Mouse (Mus musculus): ENCODE measurements at regions not wholly inside any gene's neighbourhood (a gene's known extent, or its start where the extent isn't known, plus 50 kb on each side); places are given as distances from the start of the nearest gene placed in this dataset.

DNA sequence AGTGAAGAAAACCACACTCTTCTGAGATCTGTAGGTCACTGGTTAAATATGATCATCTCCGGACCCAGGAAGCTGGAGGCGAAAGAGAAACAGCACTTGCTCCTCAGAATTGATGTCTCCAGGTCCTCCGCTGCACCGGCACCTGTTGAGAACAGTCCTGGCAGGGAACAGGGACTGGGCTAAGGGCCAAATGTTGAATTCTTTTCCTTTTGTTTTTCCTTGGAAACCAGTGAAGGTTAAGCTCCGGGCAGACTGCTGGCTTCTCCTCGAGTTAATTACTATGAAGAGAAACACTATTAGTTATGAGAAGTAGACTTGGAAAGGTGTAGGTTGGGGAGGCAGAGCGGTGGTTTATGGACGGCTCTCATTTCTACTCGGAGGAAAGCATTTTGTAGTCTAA, 242.7 kb downstream of the Rngtt start:
- H3K27ac ChIP-seq (ENCODE audit: low read depth), result no peak overlapping the region; the same call in 1 of the 2 replicates
- WGBS, result 51% methylated on average over 9 of the region's 9 CpGs
- DNase-seq, result peak; percentile 61

DNA sequence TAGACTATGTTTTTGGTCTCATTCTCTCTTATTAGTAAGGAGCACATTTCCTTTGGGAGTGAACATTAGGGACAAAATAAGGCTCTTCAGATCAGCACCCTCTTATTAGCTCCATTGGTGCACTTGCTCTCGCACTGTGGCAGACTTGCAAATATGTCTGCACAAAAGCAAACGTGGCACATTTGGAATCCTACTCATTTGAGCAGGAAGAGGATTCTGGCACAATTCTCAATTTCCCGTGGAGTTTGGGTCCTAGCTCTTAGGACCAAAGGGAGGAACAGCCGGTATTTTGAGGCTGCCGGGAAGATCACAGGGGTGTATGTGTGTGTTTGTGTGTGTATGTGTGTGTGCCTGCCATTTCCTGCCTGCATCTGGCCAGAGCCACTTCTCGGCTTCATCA, 244.5 kb downstream of the Rngtt start:
- 29% methylated on average over 6 of the region's 6 CpGs for WGBS
- TF ChIP-seq CTCF (IDR thresholded peaks at IDR 0.05; ENCODE audit: low read depth), result no peak
- H3K9me3 ChIP-seq (ENCODE audit: low read depth, low read length), result no peaks in the 10 kb centered on the region
- no peak overlapping the region for H3K9ac ChIP-seq
- H3K36me3 ChIP-seq (ENCODE audit: insufficient read depth), result no peaks in the 10 kb centered on the region
- no peak overlapping the region for H3K4me2 ChIP-seq
- H3K27me3 ChIP-seq (ENCODE audit: insufficient read depth, low read length), result peaks cover 6% of the 10 kb centered on the region; the same call in 1 of the 2 replicates
- no peak overlapping the region for H3K27ac ChIP-seq (ENCODE audit: low read depth)
- 0 out of 2 replicates have a peak, but pooled peaks cover 4% of the 10 kb centered on the region for H3K4me1 ChIP-seq (ENCODE audit: insufficient read depth)
- no peak overlapping the region for H3K4me3 ChIP-seq (ENCODE audit: low read depth, low read length)
- ATAC-seq (ENCODE audit: insufficient read depth) (no peak), DNase-seq (no peak)

More for the DNA sequence above, 242.7 kb downstream of the Rngtt start:
- peaks cover 6% of the 10 kb centered on the region; the same call in 1 of the 2 replicates for H3K27me3 ChIP-seq (ENCODE audit: insufficient read depth, low read length)
- TF ChIP-seq CTCF (IDR thresholded peaks at IDR 0.05; ENCODE audit: low read depth), result no peak
- ATAC-seq (ENCODE audit: insufficient read depth), result no peak
- H3K36me3 ChIP-seq (ENCODE audit: insufficient read depth), result no peaks in the 10 kb centered on the region
- H3K4me3 ChIP-seq (ENCODE audit: low read depth, low read length), result no peak overlapping the region
- no peak overlapping the region for H3K4me2 ChIP-seq
- H3K9me3 ChIP-seq (ENCODE audit: low read depth, low read length), result no peaks in the 10 kb centered on the region
- H3K9ac ChIP-seq, result no peak overlapping the region
- H3K4me1 ChIP-seq (ENCODE audit: insufficient read depth), result 0 out of 2 replicates have a peak, but pooled peaks cover 4% of the 10 kb centered on the region

DNA sequence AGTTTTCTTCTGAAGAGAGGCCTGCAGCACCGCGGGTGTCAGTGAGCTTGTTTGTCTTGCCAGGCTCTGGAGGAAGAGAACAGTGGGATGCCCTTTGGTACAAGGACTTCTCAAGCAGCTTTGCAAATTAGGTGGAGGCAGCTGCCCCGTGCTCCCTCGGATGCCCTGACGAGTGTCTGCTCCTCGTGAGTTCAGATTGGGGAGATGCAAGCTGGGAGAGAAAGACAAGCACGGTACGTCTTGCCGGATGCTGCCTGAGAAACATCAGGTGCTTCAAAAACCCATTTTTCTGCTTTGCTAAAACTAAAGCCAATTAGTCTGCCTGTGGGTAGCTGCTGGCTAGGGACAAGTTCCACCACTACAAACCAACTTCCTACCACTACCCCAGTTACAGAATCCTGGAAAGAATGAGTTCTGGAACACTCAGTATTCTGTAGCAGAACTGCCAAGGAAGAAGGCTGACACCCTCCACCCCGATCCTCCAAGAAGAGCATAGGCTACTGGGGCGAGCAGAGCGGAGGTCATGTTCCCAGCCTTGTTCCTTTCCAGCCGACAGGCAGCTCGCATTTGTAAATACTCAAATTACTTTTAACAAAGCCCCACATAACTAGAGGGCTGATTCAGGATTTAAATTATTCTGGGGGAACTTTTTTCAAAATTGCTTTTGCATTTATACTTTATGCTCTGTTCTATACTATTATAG, 245.3 kb downstream of the Rngtt start:
- no peak overlapping the region for H3K4me3 ChIP-seq (ENCODE audit: low read depth, low read length)
- DNase-seq (no peak), ATAC-seq (ENCODE audit: insufficient read depth) (no peak)
- peaks cover 6% of the 10 kb centered on the region; the same call in 1 of the 2 replicates for H3K27me3 ChIP-seq (ENCODE audit: insufficient read depth, low read length)
- 0 out of 2 replicates have a peak, but pooled peaks cover 4% of the 10 kb centered on the region for H3K4me1 ChIP-seq (ENCODE audit: insufficient read depth)
- H3K9ac ChIP-seq, result no peak overlapping the region
- 8% methylated on average over 14 of the region's 14 CpGs for WGBS
- no peak overlapping the region for H3K27ac ChIP-seq (ENCODE audit: low read depth)
- no peaks in the 10 kb centered on the region for H3K36me3 ChIP-seq (ENCODE audit: insufficient read depth)
- H3K4me2 ChIP-seq, result no peak overlapping the region
- TF ChIP-seq CTCF (IDR thresholded peaks at IDR 0.05; ENCODE audit: low read depth), result no peak
- no peaks in the 10 kb centered on the region for H3K9me3 ChIP-seq (ENCODE audit: low read depth, low read length)

DNA sequence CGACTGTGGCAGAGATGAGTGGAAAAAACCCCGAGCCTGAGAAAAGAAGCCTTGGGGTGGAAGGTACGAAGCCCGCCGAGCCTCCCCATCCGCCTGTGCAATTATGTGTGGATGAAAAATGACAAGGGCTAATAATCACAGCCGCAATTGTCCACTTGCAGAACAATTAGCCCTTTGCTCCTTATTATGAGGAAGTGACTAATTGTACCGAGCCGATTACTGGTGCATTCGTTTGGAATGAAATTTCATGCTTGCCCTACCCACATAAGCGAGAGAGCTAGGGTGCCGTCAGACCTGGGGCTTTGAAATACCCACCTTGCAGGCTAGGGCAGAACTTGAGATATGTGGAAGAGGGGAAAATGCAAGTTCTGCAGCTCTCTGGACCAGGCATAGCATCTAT, 245.9 kb downstream of the Rngtt start:
- Histone ChIP-seq H3K9me3 (ENCODE audit: low read depth, low read length) (no peaks in the 10 kb centered on the region), H3K4me2 (no peak overlapping the region), H3K4me1 (ENCODE audit: insufficient read depth) (0 out of 2 replicates have a peak, but pooled peaks cover 4% of the 10 kb centered on the region), H3K9ac (no peak overlapping the region), H3K4me3 (ENCODE audit: low read depth, low read length) (no peak overlapping the region), H3K27ac (ENCODE audit: low read depth) (no peak overlapping the region), H3K36me3 (ENCODE audit: insufficient read depth) (no peaks in the 10 kb centered on the region), H3K27me3 (ENCODE audit: insufficient read depth, low read length) (peaks cover 6% of the 10 kb centered on the region; the same call in 1 of the 2 replicates)
- ATAC-seq (ENCODE audit: insufficient read depth) (no peak), DNase-seq (no peak)
- no peak for TF ChIP-seq CTCF (IDR thresholded peaks at IDR 0.05; ENCODE audit: low read depth)
- 46% methylated on average over 12 of the region's 12 CpGs for WGBS

DNA sequence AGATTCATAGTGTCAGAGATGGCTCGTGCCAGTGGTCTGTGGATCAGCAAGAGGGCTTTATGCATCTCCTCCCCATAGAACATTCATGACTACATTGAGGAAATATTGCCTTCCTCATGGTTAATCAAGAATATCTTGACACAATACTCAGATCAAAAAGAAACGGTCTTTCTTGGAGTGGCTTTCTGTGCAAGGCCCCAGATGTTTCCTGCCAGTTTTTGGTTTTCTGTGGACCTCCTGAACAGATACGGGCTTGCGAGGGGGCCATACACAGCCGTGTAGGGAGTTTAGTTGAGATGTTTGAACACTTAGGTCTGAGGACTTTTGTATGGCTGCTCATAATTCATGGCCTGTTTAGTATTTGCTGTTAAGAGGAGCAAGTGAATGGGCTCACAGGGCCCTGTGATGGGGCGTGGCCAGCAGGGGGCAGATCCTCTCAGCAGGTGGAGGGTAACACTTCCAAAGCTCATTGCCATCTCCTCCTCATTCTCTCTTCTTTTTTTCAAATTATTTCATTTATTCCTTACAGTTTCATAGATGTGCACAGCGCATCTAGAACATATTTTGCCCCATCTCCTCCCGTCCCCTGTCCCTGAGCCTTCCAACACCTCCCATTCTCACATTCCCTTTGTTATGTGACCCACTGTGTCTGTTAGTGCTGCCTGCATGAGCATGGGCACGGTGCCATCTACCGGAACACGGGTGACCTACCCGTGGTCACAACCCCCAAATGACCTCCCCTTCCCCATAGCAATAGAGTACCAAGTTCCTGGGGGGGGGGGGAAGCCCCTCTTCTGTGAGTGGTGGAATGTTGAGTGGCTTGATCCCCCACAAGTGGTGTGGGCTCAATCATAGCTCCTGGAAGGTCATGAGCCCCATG, 246.8 kb downstream of the Rngtt start:
- WGBS, result 68% methylated on average over 12 of the region's 12 CpGs
- Histone ChIP-seq H3K27ac (ENCODE audit: low read depth) (no peak overlapping the region), H3K9me3 (ENCODE audit: low read depth, low read length) (no peaks in the 10 kb centered on the region), H3K4me1 (ENCODE audit: insufficient read depth) (0 out of 2 replicates have a peak, but pooled peaks cover 4% of the 10 kb centered on the region), H3K4me3 (ENCODE audit: low read depth, low read length) (no peak overlapping the region), H3K4me2 (no peak overlapping the region), H3K9ac (no peak overlapping the region), H3K36me3 (ENCODE audit: insufficient read depth) (no peaks in the 10 kb centered on the region), H3K27me3 (ENCODE audit: insufficient read depth, low read length) (peaks cover 6% of the 10 kb centered on the region; the same call in 1 of the 2 replicates)
- ATAC-seq (ENCODE audit: insufficient read depth) (no peak), DNase-seq (no peak)
- TF ChIP-seq CTCF (IDR thresholded peaks at IDR 0.05; ENCODE audit: low read depth), result peak; percentile 43

DNA sequence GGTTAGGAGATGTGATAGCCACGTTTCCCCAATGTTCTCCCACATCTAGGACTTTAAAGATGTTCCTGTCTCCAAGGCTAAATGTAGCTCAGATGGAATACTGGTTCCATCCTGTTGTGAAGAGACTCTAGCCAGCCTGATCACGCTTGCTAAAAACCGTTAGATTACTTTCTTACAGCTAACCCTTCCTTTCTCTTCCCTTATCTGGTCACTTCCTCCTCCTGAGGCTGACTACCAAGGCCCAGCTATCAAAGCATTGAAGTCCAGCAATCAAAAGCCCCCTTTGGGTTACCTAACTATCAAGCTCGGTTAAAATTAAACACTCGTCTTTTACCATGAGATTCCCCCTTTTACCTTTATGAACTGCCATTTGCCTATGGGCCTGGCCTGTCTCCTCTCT, 260.2 kb downstream of the Rngtt start:
- WGBS, result 79% methylated on average over 5 of the region's 5 CpGs
- Histone ChIP-seq H3K4me1 (ENCODE audit: insufficient read depth) (no peaks in the 10 kb centered on the region), H3K36me3 (ENCODE audit: insufficient read depth) (no peaks in the 10 kb centered on the region), H3K9me3 (ENCODE audit: low read depth, low read length) (no peaks in the 10 kb centered on the region), H3K9ac (no peak overlapping the region), H3K4me2 (no peak overlapping the region), H3K4me3 (ENCODE audit: low read depth, low read length) (no peak overlapping the region), H3K27me3 (ENCODE audit: insufficient read depth, low read length) (no peaks in the 10 kb centered on the region), H3K27ac (ENCODE audit: low read depth) (no peak overlapping the region)
- DNase-seq (no peak), ATAC-seq (ENCODE audit: insufficient read depth) (no peak)
- no peak for TF ChIP-seq CTCF (IDR thresholded peaks at IDR 0.05; ENCODE audit: low read depth)

DNA sequence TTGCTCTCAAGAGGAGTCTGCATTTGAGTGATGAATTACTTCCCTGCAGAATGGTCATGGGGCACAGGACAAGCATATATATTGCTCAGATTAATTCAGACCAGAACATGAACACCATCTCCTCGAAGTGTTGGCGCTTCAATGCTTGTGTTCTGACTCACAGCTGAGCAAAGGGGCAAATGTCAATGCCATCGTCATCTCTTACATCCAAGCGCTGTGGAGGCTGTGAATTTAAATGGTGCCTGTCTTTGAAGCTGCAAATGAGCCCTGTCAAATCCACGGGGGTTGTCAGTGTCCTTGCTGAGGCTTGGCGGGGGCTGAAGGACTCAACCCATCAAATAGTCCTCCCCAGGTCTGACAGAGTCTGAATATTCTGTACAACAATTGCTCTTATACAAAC, 261.2 kb downstream of the Rngtt start:
- H3K27ac ChIP-seq (ENCODE audit: low read depth), result no peak overlapping the region
- ATAC-seq (ENCODE audit: insufficient read depth) (no peak), DNase-seq (no peak)
- no peaks in the 10 kb centered on the region for H3K27me3 ChIP-seq (ENCODE audit: insufficient read depth, low read length)
- WGBS, result 37% methylated on average over 6 of the region's 6 CpGs
- H3K4me1 ChIP-seq (ENCODE audit: insufficient read depth), result no peaks in the 10 kb centered on the region
- TF ChIP-seq CTCF (IDR thresholded peaks at IDR 0.05; ENCODE audit: low read depth), result no peak
- no peaks in the 10 kb centered on the region for H3K9me3 ChIP-seq (ENCODE audit: low read depth, low read length)
- no peaks in the 10 kb centered on the region for H3K36me3 ChIP-seq (ENCODE audit: insufficient read depth)
- no peak overlapping the region for H3K9ac ChIP-seq
- no peak overlapping the region for H3K4me3 ChIP-seq (ENCODE audit: low read depth, low read length)
- no peak overlapping the region for H3K4me2 ChIP-seq

Data from lung, embryonic 14.5 days (tissue).